Mouse (Mus musculus): ENCODE results near the gene Olfr504.
"Not testable (repeated sequence)": the region's sequence is repeated elsewhere in the genome, so short reads cannot be mapped to it uniquely, and the experiment has no call there.

Gene Olfr504

DNA sequence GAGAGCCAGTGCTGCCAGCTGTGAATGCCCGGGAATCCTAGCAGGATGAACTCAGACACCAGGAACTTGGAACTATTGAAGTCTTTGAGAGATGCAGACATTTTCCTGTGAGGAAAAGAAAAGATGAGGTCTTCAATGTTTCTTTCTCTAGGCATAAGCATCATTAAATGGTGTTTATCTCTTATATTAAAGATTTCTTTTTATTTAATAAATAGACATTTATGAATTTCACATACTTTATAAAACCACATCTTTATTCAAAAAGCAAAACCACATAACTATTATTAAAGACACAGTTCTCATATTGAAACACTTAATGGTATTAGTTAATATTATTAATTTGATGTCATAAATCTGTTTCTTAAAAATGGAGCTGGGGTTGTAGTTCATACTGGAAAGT lies at the start of gene Olfr504:
Gene Olfr504 (minus strand): TSS at position 101 of the 400 bp plus-strand sequence.
- in situ Hi-C loops (cut with MboI; ENCODE audit: low sequenced_read_pairs), result no loop called here

DNA sequence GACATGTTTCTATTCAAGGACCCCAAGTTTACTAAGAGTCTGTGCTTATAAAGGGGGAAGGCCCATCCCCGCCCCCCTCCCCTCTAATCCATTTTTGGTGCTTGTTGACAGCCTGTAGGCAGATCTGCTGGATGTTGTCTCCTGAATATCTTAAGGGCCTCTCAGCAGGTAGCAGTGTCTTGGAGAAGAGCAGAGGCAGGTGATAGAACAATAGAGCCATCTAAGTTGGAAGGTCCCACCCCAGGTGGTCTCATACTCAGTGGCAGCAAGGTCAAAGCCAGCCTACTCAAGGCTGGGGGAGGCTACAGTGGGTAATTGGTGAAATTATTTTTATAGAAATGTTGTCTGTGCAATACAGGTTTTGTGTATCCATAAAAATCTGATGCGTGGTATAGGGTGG lies 48.5 kb upstream of the Olfr504 start:
- in situ Hi-C loops (cut with MboI; ENCODE audit: low sequenced_read_pairs), result no loop called here

- in situ Hi-C loops (cut with MboI; ENCODE audit: low sequenced_read_pairs), result no loop called here
Observed at GRCm38 (mm10) chr7:108610487-108610886, 44.9 kb upstream of the Olfr504 start, which contains the start of gene Olfr506. TSS of gene Olfr506 (plus strand) at chr7:108610787.

- in situ Hi-C loops (cut with MboI; ENCODE audit: low sequenced_read_pairs), result not testable (repeated sequence)
Observed at GRCm38 (mm10) chr7:108601916-108602315, 36.3 kb upstream of the Olfr504 start.

- in situ Hi-C loops (cut with MboI; ENCODE audit: low sequenced_read_pairs), result no loop called here
Observed at GRCm38 (mm10) chr7:108589797-108590196, 24.2 kb upstream of the Olfr504 start.

DNA sequence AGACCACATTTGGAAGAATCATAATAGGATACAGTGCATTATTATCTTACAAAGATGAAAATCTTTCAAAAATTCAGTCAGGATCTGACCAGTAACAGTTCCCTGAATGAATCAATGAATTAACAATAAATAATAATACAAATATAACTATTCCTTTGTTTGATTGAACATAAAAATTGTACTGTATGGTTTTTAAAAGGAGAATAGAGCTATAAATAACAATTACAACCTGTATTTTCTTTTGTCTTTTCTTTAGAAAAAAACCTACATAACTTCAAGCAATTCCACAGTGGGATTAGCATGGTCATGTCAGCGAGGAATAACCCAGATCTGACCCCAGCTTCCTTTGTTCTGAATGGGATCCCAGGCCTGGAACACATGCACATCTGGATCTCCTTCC lies 21.4 kb downstream of the Olfr504 start, which contains the start of gene Olfr503:
Gene Olfr503 (plus strand): TSS at position 301 of the 400 bp plus-strand sequence.
- in situ Hi-C loops (cut with MboI; ENCODE audit: low sequenced_read_pairs), result not testable (repeated sequence)

GRCm38 (mm10) chr7:108542416-108542815 lies 23.2 kb downstream of the Olfr504 start:
- in situ Hi-C loops (cut with MboI; ENCODE audit: low sequenced_read_pairs), result no loop called here

GRCm38 (mm10) chr7:108524965-108525364 lies 40.6 kb downstream of the Olfr504 start, which contains the start of gene Olfr502:
TSS of gene Olfr502 (minus strand) at chr7:108525065.
- in situ Hi-C loops (cut with MboI; ENCODE audit: low sequenced_read_pairs), result no loop called here
